In genomic region chr5:139389676-139390061, GRCm38 (mm10) we compare ENCODE assay signal across 8 mouse cellular contexts. TPM values are rescaled to one million over a fixed set of nuclear protein-coding genes. Genes with fewer than 3 reads are reported as not detected.
DNase-seq lines count a peak whose midpoint lies in the region; ATAC-seq and TF ChIP-seq lines count a peak whose summit lies in the region.

No protein-coding gene starts in this region.

- H3K4me2 ChIP-seq in hindbrain, embryonic 15.5 days = no peak overlapping the region
- H3K4me2 ChIP-seq in stomach, embryonic 16.5 days (ENCODE audit: low read depth, low read length) = no peak overlapping the region

- peak; percentile 52 for ATAC-seq in G1E (ENCODE audit: extremely low read depth, insufficient number of reproducible peaks, low FRiP score, poor library complexity, severe bottlenecking)
- ATAC-seq in hindbrain, embryonic 15.5 days (ENCODE audit: low FRiP score, low read depth) = peak; percentile 71
- ATAC-seq in megakaryocyte, adult 5-6 weeks (ENCODE audit: poor library complexity, severe bottlenecking) = peak; percentile 20; the same call in 1 of the 2 replicates
- peak; percentile 62 for ATAC-seq in stomach, embryonic 16.5 days (ENCODE audit: insufficient read depth, low FRiP score)

- peak overlapping the region; percentile 66; the same call in 1 of the 2 replicates for H3K4me3 ChIP-seq in G1E (ENCODE audit: low read depth, low read length)
- no peak overlapping the region for H3K4me3 ChIP-seq in hindbrain, embryonic 15.5 days
- H3K4me3 ChIP-seq in stomach, embryonic 16.5 days (replicated peaks; ENCODE audit: low read length) = no peak overlapping the region

- TF ChIP-seq CTCF in G1E (IDR thresholded peaks at IDR 0.05; ENCODE audit: low read depth, low read length) = no peak

- H3K36me3 ChIP-seq in G1E (replicated peaks) = peaks cover 96% of the 10 kb centered on the region
- no peaks in the 10 kb centered on the region for H3K36me3 ChIP-seq in hindbrain, embryonic 15.5 days
- H3K36me3 ChIP-seq in stomach, embryonic 16.5 days (ENCODE audit: control insufficient read depth, insufficient read depth, low read length) = no peaks in the 10 kb centered on the region

- H3K4me1 ChIP-seq in G1E (ENCODE audit: insufficient read depth, low read depth, low read length) = peaks cover 97% of the 10 kb centered on the region
- H3K4me1 ChIP-seq in hindbrain, embryonic 15.5 days (replicated peaks) = peaks cover 48% of the 10 kb centered on the region
- H3K4me1 ChIP-seq in stomach, embryonic 16.5 days (ENCODE audit: control insufficient read depth, insufficient read depth, low read length) = peaks cover 23% of the 10 kb centered on the region

- DNase-seq in G1E (ENCODE audit: low spot score) = peak; percentile 62
- peak; percentile 66 for DNase-seq in adrenal gland, postnatal 25 days
- DNase-seq in gastrocnemius, adult 8-10 months (ENCODE audit: low spot score in 2 of 2) = peak; percentile 66 to 80
- DNase-seq in left cerebral cortex, postnatal 14 days (ENCODE audit: low spot score in 2 of 2) = peak; percentile 29 to 71
- DNase-seq in cerebellum, adult 9-10 months = no peak

- no peaks in the 10 kb centered on the region for H3K9me3 ChIP-seq in G1E (replicated peaks)
- no peaks in the 10 kb centered on the region for H3K9me3 ChIP-seq in hindbrain, embryonic 15.5 days
- no peaks in the 10 kb centered on the region for H3K9me3 ChIP-seq in stomach, embryonic 16.5 days (replicated peaks; ENCODE audit: control insufficient read depth, low read length)

- no peak overlapping the region for H3K9ac ChIP-seq in hindbrain, embryonic 15.5 days
- peak overlapping the region; percentile 33; the same call in 1 of the 2 replicates for H3K9ac ChIP-seq in stomach, embryonic 16.5 days (ENCODE audit: low read length)

- peak overlapping the region; percentile 80 for H3K27ac ChIP-seq in hindbrain, embryonic 15.5 days (replicated peaks)
- peak overlapping the region; percentile 84 for H3K27ac ChIP-seq in stomach, embryonic 16.5 days (ENCODE audit: low read length)

- WGBS in hindbrain, embryonic 15.5 days = 48% methylated on average over 6 of the region's 6 CpGs
- WGBS in stomach, embryonic 16.5 days = 6% methylated on average over 6 of the region's 6 CpGs

- H3K27me3 ChIP-seq in G1E (ENCODE audit: insufficient read depth, low read length) = no peaks in the 10 kb centered on the region
- no peaks in the 10 kb centered on the region for H3K27me3 ChIP-seq in hindbrain, embryonic 15.5 days
- no peaks in the 10 kb centered on the region for H3K27me3 ChIP-seq in stomach, embryonic 16.5 days (ENCODE audit: control insufficient read depth, insufficient read depth, low read length)

- intact Hi-C loops in left cerebral cortex, postnatal 14 days (cut with DNase I) = no loop called here

RNA-seq across cellular contexts. Expression of gene Gpr146, which starts 12.2 kb away (rescaled TPM):
- total RNA-seq in G1E (2014; fragmentation: Nextera tagmentation) = 34.2 and 36.5 TPM in 2 replicates
- total RNA-seq in G1E (2017) = 26.8 and 27.4 TPM in 2 replicates
- 18.1 and 21.3 TPM in 2 replicates for polyA plus RNA-seq in G1E (2012)
- total RNA-seq in adrenal gland, postnatal 25 days (2021) = 13.1 and 16.0 TPM in 2 replicates
- total RNA-seq in gastrocnemius, adult 8-10 months (2022) = 10 to 100 TPM; 20.9 to 28.6 (median 25.4) TPM
- 2.6 and 2.9 TPM in 2 replicates for polyA plus RNA-seq in hindbrain, embryonic 15.5 days (2015; fragmentation: Nextera tagmentation; extraction: Ambion mirVana)
- 10 to 100 TPM; 11.0 to 11.3 TPM for total RNA-seq in left cerebral cortex, postnatal 14 days (2021)
- total RNA-seq in megakaryocyte, adult 5-6 weeks (2015) = 9.8 and 13.1 TPM in 2 replicates
- total RNA-seq in megakaryocyte, adult 5-6 weeks (2017) = 9.6 and 14.8 TPM in 2 replicates
- polyA plus RNA-seq in stomach, embryonic 16.5 days (2015; fragmentation: Nextera tagmentation; extraction: Ambion mirVana) = 3.1 and 4.2 TPM in 2 replicates

RNA-seq across cellular contexts. Expression of gene C130050O18Rik, which starts 15.4 kb away (rescaled TPM):
- 0.83 TPM in 1 of 2 replicates, not detected in the other for total RNA-seq in G1E (2014; fragmentation: Nextera tagmentation)
- 0.06 and 0.33 TPM in 2 replicates for total RNA-seq in G1E (2017)
- 0.03 and 0.07 TPM in 2 replicates for polyA plus RNA-seq in G1E (2012)
- total RNA-seq in adrenal gland, postnatal 25 days (2021) = 0.49 and 0.57 TPM in 2 replicates
- total RNA-seq in gastrocnemius, adult 8-10 months (2022) = under 1 TPM in 2 of 4 experiments, not detected in 2; 0.15 to 0.27 TPM
- polyA plus RNA-seq in hindbrain, embryonic 15.5 days (2015; fragmentation: Nextera tagmentation; extraction: Ambion mirVana) = 0.22 and 0.43 TPM in 2 replicates
- under 1 TPM in 1 of 2 experiments, not detected in 1; 0.23 TPM for total RNA-seq in left cerebral cortex, postnatal 14 days (2021)
- total RNA-seq in megakaryocyte, adult 5-6 weeks (2015) = 18.3 and 19.9 TPM in 2 replicates
- total RNA-seq in megakaryocyte, adult 5-6 weeks (2017) = 16.6 and 19.7 TPM in 2 replicates
- 0.80 and 1.2 TPM in 2 replicates for polyA plus RNA-seq in stomach, embryonic 16.5 days (2015; fragmentation: Nextera tagmentation; extraction: Ambion mirVana)

RNA-seq across cellular contexts. Expression of gene Gper1, which starts 33.3 kb away (rescaled TPM):
- not detected in 2 replicates for total RNA-seq in G1E (2014; fragmentation: Nextera tagmentation)
- total RNA-seq in G1E (2017) = not detected in 2 replicates
- polyA plus RNA-seq in G1E (2012) = not detected in 2 replicates
- 3.5 and 4.8 TPM in 2 replicates for total RNA-seq in adrenal gland, postnatal 25 days (2021)
- total RNA-seq in gastrocnemius, adult 8-10 months (2022) = under 1 TPM; 0.24 to 0.77 (median 0.61) TPM
- polyA plus RNA-seq in hindbrain, embryonic 15.5 days (2015; fragmentation: Nextera tagmentation; extraction: Ambion mirVana) = 7.6 and 8.6 TPM in 2 replicates
- total RNA-seq in left cerebral cortex, postnatal 14 days (2021) = 1 to 10 TPM; 4.4 to 4.7 TPM
- 0.07 TPM in 1 of 2 replicates, not detected in the other for total RNA-seq in megakaryocyte, adult 5-6 weeks (2015)
- total RNA-seq in megakaryocyte, adult 5-6 weeks (2017) = 0.22 TPM in 1 of 2 replicates, not detected in the other
- 2.9 and 3.6 TPM in 2 replicates for polyA plus RNA-seq in stomach, embryonic 16.5 days (2015; fragmentation: Nextera tagmentation; extraction: Ambion mirVana)

RNA-seq across cellular contexts. Expression of gene Cyp2w1, which starts 37.3 kb away (rescaled TPM):
- not detected in 2 replicates for total RNA-seq in G1E (2014; fragmentation: Nextera tagmentation)
- not detected in 2 replicates for total RNA-seq in G1E (2017)
- polyA plus RNA-seq in G1E (2012) = not detected in 2 replicates
- total RNA-seq in adrenal gland, postnatal 25 days (2021) = not detected in 2 replicates
- not detected for total RNA-seq in gastrocnemius, adult 8-10 months (2022)
- polyA plus RNA-seq in hindbrain, embryonic 15.5 days (2015; fragmentation: Nextera tagmentation; extraction: Ambion mirVana) = not detected in 2 replicates
- total RNA-seq in left cerebral cortex, postnatal 14 days (2021) = not detected
- total RNA-seq in megakaryocyte, adult 5-6 weeks (2015) = not detected in 2 replicates
- total RNA-seq in megakaryocyte, adult 5-6 weeks (2017) = not detected in 2 replicates
- polyA plus RNA-seq in stomach, embryonic 16.5 days (2015; fragmentation: Nextera tagmentation; extraction: Ambion mirVana) = 11.4 and 11.5 TPM in 2 replicates

RNA-seq across cellular contexts. Expression of gene Cox19, which starts 38.5 kb away (rescaled TPM):
- 4.8 and 10.0 TPM in 2 replicates for total RNA-seq in G1E (2014; fragmentation: Nextera tagmentation)
- total RNA-seq in G1E (2017) = 40.8 and 41.0 TPM in 2 replicates
- polyA plus RNA-seq in G1E (2012) = 35.7 and 37.7 TPM in 2 replicates
- 61.7 and 66.5 TPM in 2 replicates for total RNA-seq in adrenal gland, postnatal 25 days (2021)
- 10 to 100 TPM; 46.5 to 60.3 (median 57.4) TPM for total RNA-seq in gastrocnemius, adult 8-10 months (2022)
- polyA plus RNA-seq in hindbrain, embryonic 15.5 days (2015; fragmentation: Nextera tagmentation; extraction: Ambion mirVana) = 91.9 and 98.8 TPM in 2 replicates
- 10 to 100 TPM; 79.8 to 82.2 TPM for total RNA-seq in left cerebral cortex, postnatal 14 days (2021)
- 35.6 and 42.6 TPM in 2 replicates for total RNA-seq in megakaryocyte, adult 5-6 weeks (2015)
- total RNA-seq in megakaryocyte, adult 5-6 weeks (2017) = 20.0 and 24.6 TPM in 2 replicates
- polyA plus RNA-seq in stomach, embryonic 16.5 days (2015; fragmentation: Nextera tagmentation; extraction: Ambion mirVana) = 107 and 114 TPM in 2 replicates

Comparison
In these comparisons a context has a peak if more than half of its experiments do, and no peak if none do; other contexts are left out.
1. ATAC-seq: peak in every context shown above with its lines; median percentile 71 in hindbrain, embryonic 15.5 days; 62 in stomach, embryonic 16.5 days; 52 in G1E; 20 in megakaryocyte, adult 5-6 weeks.
2. RNA of gene C130050O18Rik, which starts 15.4 kb away (total RNA-seq): 16.6 to 19.9 TPM in megakaryocyte, adult 5-6 weeks; 0.06 to 0.83 TPM in G1E, 0.49 to 0.57 TPM in adrenal gland, postnatal 25 days, 0.23 TPM in left cerebral cortex, postnatal 14 days and 0.15 to 0.27 TPM in gastrocnemius, adult 8-10 months; every median in the first group is over 4 times any median in the second.